Mouse (Mus musculus) layer of hippocampus, postnatal 25 days (tissue): Measurements from ENCODE around the gene Gjb4. TPM values are rescaled to one million over a fixed set of nuclear protein-coding genes. Genes with fewer than 3 reads are reported as not detected.
A peak's percentile ranks its signal among the peaks of the same experiment; 100 is the strongest.

Experiments
- DNase-seq, 2 experiments: peaks; one replicate each; pipeline ENCODE4 v3.0.0; 2022; ENCODE audit warnings: mixed read lengths in 2 of 2, low spot score in 1 of 2; ENCODE audit errors: extremely low spot score in 1 of 2
- total RNA-seq, 2 experiments: library from RNA; stranded (reverse); gene quantifications; 2 replicates each; pipeline ENCODE4 v1.2.3; 2021

Gene Gjb4
- not detected for total RNA-seq

DNA sequence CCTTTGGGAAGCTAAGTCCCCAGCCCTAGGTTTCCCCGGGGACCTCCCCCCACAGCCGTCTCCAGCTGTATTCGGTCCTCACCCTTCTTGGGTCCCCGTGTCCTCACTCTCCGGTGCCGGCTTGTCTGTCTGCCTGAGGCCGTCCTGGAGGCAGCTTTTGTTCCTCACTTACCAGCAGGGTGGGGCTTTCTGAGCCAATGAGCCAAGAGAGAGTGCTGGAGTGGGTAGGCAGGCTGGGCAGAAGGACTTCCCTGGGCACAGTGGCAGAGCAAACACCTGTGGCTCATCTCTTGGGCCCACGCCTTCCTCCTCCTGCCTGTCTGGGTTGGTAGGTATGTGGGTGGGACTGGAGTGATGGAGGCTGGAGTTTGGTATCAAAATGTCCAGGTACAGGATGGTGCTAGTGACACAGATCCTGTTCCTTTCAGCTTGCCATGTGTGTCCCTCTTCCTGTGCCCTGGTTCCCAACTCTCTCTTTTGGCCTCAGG is at the start of gene Gjb4:
Gene Gjb4, minus strand, starts transcription at position 131 of the 488 bp plus-strand sequence.
- no peak for DNase-seq

DNA sequence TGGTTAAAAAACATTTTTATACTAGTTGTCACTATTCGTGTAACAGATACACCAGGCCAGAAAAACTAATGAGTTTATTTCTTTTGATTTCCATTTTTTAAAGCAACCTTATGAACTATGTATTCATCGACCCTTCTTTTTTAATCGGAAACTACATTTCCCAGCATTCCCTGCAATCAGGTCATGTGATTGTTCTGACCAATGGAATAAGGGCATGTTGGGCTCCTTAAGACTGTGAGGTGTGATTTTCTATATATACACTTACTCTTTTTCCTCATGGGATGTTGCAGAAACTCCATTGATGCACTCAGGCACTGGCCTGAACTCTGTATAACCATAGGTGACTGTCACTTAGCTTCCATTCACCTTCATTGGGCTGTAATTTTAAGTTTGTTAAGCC is 48.7 kb upstream of the Gjb4 start:
- no peak for DNase-seq

DNA sequence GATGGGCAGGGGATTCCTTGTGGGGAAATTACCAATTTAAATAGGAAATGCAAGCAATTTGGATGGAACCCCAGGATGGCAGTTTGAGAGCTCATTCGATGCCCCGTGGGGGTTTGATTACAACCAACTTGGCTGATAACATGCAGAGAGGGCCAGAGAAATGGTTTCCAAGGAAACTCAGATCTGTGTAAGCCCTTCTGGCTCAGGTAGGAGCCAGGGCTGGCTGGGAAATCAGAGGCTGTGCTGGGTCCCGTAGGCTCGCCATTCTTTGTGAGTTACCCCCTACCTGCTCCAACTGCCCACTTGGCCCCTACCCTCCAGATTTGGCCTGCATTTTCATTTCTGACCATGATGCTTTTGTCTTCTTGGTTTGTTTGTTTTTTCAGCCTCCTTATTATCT is 48.3 kb upstream of the Gjb4 start:
- no peak for DNase-seq

DNA sequence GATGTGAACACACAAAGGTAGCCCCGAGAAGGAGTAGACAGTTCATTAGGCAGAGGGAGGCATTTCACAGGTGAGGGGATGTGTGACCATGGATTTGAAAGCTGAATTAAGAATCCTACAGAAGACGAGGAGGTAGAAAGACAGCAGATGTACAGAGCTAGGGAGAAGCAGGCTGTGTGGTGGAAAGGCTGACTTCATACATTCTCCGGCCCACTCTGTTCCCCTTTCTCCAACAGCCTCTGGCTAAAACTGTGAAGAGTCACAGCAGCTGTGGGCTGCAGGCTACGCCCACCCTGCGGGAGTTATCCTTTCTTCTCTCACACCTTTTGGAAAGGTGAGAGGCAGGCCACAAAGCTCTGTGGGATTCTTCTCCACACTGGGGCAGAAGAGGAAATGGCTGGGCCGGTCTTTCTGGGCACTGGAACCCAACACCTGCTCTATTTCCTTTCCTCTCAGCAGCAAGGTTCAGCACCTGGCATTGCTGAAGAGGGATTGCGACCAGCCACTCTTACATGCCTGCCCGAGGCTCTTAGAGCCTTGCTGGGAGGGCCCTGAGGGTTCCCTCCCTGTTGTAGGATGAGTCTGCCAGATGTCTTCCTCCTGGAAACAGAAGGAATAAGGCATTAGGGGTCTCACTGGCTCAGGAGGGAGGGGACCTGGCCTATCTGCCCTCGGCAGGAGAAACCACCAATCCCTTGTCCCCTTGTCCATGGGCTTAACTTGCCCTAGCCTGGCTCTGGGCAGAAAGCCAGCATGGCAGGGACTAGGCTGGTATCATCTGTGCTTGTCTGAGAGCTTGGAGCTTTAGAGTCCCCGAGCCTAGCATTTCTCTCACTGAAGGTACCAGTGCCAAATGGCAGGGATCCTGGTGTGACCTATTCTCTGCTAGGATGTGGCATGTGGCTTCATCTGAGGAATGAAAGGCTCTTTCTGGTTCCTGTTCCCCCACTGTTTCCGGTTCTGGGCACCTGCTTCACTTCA is 46.6 kb upstream of the Gjb4 start:
- no peak for DNase-seq

DNA sequence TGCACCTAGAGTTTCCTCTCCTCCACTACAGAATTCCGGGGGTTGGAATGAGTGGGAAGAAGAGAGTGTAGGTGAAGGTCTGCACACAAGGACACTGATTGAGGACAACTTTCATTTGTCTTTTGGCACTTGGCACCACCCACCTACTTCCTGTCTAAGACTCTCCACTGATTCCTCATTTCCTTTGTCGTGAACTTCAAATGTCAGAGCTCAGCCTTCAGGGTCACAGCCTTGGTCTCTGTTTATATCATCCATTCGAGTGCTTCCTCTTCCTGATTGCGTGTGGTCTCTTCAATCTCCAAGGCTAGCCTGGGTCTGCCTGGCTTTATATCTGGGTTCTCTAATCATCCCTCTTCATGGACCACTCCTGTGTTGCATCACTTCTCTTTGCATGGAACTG is 41.7 kb upstream of the Gjb4 start:
- DNase-seq = no peak

DNA sequence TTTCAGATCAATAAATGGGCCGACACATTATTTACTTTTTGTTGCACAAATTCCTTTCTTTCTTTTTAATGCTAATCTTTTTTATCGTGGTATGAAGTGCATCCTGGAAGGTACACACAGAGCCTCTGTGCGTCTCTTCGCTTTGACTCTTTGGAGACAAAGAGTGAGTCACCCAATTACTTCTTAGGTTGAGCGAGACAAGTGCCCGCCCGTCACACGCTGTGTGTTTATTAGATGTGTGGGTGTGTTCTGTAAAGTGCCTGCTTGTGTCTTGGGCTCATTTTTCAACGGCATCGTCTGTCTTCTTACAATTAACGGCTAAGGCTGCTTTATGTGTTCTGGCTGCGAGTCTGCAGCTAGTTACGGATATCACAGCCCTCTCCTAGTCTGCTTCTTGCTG is 35.8 kb upstream of the Gjb4 start:
- no peak for DNase-seq

DNA sequence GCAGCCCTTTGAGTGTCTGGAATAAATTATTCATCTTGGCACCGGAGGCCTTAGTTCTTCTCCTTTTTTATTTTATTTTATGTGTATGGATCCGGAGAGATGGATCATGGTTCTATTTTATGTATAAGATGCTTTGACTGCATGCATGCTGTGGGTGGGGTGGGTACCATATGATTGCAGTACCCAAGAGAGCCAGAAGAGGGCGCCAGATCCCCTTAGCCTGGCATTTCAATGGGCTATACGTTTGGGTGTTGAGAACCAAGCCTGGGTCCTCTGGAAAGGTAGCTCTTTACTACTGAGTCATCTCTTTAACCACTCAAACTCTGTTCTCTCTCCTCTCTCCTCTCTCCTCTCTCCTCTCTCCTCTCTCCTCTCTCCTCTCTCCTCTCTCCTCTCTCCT is 23.5 kb upstream of the Gjb4 start:
- no peak for DNase-seq

DNA sequence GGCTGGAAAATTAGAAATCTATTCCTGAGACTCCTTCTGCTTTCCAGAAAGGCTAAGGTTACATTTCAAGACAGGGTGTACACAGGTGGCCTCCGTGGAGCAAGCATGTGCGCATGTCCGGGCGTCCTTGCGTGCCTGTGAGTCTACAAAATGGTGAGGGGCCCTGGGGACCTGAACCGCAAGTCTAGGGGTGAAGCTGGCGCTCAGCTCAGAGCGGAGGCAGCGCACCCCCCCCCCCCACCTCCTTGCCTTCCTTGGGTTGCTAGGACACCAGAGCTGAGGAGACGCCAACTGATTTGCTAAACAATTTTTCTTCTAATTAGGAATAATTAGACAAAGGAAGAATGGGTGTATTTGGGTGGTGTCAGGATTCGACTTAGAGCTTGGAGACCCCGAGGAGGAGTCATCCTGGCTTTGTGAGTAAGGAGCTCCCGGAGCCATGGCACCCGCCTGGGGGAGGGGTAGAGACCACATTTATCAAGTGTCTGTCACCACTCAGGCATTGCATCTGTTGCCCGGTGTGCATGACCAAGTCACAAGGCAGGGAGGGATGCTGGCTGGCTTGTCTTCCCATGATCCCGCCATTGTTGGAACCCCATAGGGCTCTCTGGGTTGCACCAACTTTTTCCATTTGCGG is 21.8 kb upstream of the Gjb4 start:
- DNase-seq = no peak

DNA sequence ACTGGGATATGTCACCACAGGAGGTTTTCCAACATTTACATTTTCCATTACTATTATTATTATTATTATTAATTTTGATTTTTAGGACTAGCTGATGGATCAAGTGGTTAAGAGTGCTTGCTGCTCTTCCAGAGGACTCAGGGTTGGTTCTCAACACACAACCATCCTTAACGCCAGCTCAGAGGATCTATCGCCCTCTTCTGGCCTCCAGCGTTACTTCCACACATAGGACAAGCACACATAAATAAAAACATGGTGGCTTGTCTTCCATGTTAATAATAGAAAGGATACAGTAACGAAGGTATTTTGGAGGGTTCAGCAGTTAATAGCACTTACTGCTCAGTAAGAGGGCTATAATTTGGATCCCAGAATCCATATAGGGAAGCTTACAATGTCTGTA is 20.8 kb upstream of the Gjb4 start:
- no peak for DNase-seq

DNA sequence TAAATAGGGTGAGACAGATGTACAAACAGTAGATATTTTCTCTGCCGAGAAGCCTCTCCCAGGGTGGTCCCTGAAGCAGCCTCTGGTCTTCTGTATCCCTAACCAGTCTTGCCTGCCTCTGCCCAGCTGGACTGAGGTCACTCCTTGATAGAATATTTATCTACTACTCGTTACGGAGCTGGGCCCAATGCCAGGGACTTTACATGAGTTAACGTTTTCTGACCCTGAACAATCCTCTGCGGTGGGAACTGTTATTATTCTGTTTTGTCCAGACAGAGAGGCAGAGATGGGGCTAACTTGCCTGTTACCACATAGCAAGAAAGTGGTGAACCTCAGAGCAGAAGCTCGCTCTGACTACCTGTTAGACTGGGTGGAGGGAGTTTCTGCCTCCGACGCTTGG is 19.6 kb upstream of the Gjb4 start:
- no peak for DNase-seq

DNA sequence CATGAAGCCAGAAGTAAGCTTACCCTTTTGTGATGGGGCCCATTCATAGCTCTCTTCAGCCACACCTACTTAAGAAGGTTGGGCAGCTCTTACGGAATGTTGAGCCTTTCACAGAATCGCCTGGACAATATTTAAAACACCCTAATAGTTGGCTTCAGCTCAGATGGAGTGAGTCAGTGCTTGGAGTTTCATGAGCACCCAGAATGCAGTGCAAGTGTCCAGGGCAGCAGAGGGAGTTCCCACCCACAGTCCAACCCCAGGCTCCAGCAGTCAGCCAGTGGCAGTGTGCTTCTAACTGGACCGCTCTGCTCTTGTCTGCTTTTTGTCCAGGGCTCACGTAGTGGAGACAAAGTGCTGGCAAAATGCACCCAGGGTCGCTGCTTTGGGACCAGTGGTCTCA is 17.7 kb upstream of the Gjb4 start:
- DNase-seq = no peak

DNA sequence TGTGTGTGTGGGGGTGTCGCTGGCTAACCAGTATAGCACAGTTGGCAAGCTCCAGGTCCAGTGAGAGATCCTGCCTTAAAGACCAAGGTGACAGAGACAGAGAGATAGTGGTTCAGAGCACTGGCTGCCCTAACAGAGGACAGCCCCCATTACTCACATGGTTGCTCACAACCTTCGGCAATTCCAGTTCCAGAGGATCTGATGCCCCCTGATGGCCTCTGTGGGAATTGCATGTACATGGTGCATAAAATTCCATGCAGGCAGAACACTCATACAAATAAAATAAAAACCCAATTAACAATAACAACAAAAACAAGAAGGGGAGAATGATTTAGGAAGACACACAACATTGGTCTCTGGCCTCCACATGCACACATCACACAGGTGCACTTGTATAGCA is 16.6 kb upstream of the Gjb4 start:
- DNase-seq = no peak

DNA sequence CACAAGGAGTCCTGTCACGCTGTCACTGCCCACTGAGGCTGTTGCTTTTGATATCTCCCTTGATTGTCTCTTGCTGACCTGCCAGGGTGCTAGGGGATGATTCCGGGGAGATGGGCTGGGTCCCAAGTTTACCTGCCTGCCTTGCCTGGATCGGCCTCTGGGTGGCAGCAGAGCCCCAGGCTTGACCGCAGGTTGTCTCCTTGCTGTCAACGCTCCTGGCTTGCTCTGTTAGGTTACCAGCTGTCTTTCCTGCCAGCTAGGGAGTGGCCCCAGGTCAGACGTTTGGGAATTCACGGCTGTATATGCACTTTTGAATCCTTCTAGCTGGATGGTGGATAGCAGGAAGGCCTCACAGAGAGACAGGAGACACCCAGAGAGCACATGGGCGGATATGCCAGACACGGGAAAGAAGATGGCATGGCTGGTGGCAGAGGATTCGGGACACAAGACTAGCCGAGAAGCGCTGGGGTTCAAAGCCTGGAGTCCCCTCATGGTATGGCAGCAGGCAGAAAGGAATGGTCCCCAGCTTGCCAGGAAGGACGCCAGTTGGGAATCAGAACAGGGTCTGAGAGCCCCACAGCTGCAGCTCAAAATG is 14.6 kb upstream of the Gjb4 start:
- peak; percentile 72 to 93 for DNase-seq

DNA sequence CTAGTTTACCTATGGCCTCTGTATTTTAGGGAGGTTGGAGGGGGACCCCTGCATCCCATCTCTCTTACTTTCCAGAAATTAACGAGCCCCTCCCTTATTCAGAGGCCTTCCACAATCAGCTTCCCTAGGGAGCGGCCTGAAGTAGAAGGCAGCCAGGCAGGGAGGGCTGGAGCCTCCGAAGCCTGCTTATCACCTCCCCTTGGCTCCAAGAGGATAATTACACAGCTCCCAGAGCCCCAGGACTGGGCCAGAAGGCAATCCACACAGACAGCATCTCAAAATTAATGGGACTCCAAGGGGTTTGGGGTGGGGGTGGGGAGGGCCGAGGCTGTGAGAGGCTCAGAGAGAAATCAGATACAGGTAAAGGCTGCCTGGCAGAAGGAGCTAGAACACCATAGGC is 12.0 kb upstream of the Gjb4 start:
- DNase-seq = no peak

DNA sequence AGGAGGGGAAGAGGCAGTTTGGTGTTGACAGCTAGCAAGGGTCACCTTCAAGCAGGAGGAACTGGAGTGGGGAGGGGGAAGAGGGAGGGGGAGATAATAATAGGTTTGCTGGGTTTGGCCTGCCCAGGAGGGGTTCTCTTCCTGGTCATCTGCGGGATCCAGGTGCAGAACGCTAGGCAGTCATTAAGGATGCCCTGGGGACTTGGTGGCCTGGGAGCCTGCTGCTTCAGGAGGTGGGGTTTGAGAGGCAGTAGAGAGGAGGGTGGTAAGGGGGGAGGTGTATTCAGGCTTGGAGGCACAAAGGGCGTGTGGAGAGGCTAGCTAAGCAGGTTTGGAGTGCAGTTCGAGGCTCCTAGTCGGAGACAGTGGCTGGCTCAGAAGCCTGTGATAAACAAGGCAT is 11.6 kb upstream of the Gjb4 start:
- DNase-seq = no peak

DNA sequence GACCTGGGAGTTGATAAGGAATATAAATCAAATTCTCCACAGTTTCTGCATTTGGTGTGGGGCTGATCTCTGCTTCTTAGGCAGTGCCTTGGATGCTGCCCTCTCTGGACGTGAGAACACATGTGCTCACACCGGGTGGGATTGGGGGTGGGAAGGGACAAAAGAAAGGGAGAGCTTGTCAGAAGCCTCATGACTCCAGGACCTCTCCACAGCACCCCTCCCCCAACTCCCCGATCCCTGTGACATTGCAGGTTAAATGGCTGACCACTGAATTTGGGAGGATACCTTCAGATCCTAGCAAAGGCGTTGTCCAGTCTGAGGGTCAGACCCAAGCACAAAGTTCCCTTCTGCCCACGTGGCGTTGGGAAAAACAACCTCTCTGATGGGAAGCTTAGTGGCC is 10.6 kb upstream of the Gjb4 start:
- DNase-seq = no peak

DNA sequence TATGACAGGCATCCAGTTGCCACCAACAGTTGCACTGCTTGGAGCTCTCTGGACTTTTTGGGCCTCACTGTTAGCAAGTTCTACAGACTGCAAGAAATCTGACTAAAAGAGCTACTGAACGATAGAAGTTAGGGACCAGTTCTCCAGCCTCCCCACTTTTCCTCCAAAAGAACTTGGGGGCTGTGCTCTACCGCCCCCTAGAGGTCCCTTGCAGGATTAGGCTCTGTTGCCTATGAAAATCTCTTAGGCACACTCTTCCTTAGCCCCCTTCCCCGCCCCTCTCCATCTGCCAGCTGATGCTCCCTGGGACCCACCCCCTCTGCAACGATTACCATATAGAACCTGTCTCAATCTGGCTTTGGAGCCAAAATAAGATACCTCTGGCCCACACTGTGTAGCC is 9.4 kb upstream of the Gjb4 start:
- no peak for DNase-seq

DNA sequence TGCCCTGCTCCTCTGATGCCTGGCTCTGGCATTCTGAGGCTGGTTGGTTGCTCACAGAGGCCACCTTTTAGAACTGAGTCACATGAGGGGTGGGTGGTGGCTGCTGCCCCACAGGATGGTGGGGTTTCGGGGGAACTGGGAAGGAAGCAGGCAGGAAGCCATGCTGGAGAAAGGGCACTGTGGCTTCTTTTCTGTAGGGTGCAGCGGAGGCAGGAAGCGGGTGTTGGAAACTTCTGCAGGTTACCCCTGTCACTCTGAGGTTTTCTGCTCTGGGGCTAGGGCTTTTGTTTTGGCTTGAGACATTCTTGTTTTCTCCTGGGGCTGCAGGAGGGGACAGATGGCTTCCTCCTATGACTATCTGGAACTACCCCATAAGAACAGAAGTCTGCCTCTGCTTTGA is 8.6 kb upstream of the Gjb4 start:
- no peak for DNase-seq

DNA sequence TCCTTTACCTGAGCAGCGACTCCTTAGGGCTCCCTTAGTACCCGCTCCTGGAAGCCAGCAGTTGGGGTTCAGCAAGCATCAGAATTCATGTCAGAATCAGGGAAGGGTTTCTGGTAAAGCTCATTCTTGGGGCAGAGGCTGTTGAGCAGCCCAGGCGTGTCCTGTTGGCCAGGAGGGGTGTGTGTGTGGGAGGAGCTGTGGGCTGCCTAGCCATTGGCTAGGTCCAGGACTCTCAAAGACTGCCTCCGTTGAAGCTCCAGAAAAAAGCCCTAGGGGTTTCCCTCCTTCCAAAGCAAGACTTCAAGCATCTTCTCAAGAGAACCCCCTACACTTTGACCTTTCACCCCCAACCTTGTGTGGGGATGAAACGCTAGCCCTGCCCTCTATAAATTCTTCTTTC is 4.1 kb upstream of the Gjb4 start, which contains the start of gene Gjb5:
Gene Gjb5, minus strand, starts transcription at position 164 of the 400 bp plus-strand sequence.
- DNase-seq = no peak

DNA sequence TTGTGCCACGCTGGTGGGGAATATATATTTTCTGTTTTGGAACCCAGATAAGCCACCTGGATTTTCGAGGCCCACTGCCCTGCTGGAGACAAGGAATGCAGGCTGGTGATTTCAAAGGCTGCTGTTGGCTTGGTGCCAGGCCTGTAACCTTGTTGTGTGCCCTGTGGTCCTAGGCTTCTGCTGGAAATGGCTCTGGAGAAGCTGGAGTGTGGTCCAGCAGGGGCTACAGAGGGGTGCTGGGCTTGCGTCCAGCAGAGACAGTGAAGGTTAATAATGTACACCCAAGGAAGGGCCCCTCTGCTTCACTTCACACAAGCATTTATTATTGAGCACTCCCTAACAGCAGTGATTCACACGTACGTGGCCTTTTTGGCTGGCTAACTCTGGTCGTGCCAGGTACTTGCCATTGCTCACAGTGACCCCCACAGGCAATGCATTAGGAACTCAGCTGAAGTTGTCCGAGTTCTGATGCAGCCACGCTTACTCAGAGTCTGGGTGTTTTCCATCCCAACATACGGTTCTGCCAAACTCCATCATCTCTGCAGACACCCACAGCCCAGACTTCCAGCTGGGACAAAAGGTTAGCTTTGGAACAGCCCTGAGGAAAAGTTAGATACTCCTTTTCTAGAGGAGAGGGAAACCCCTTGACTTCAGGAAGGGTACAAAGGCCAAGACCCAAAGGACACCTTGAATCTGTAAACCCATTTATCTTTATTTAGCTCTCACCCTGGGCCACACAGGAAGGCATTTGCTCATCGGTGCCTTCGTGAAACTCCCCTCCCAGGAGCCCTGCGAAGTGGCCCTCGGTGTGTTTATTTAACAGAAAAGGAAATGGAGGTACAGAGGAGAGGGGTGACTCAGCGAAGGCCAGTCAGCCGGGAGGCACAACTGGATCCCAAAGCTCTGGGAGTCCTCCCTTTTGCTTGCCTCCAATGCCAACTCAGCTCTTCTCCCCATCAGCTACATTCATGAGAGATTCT is 915 bp upstream of the Gjb4 start:
- DNase-seq = no peak
